21 mouse cellular contexts compared by ENCODE assay signal in the genomic region with DNA sequence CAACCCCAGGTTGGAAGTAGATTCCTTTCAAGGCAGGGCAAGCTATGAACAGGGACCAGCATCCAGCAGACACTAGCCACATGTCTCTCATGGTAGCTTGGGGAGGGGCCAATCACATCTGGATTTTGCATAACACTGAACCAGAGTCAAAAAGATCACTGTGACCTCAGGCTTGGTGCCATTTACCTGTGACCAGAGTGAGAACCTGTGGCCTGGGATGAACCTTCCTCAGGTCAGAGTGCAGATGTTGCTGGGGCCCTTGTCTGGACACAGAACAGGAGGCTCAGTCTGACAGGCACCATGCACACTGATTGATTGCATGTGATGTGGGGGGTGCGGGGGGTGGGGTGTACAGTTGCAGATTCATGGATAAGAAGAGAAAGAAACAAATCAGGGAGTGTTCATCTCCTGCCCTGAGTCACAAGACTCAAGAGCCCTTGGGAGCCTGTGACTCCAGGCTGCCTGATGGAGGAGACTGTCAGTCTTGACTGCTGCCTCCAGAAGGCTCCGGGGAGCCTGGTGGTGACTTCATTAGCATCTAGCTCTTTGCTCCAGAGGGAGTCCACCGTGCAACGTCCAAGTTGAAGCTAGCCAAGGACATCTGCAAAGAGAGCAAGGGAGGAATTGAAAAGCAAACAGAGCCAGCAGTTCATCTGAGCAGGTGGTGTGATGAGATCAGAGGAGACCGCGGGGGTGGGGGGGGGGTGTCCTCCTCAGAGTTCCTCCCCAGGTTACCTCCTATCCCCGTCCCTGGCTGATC. TPM values are rescaled to one million over a fixed set of nuclear protein-coding genes. Genes with fewer than 3 reads are reported as not detected.
A peak's percentile ranks its signal among the peaks of the same experiment; 100 is the strongest.
DNase-seq lines count a peak whose midpoint lies in the region; ATAC-seq and TF ChIP-seq lines count a peak whose summit lies in the region.
"Had no signal": no experiment of that assay in that cellular context is flagged by ENCODE, and none has a peak within 500 bp of the region (broad histone marks: within the 10 kb centered on the region; RNA-seq: fewer than 3 reads in every experiment).

No protein-coding gene starts in this region.

- no peak for TF ChIP-seq CTCF in intestine, postnatal 0 days (IDR thresholded peaks at IDR 0.05; ENCODE audit: low read depth)

- peak; percentile 42 for DNase-seq in gastrocnemius, adult 18-20 months (ENCODE audit: low spot score)
- DNase-seq in gastrocnemius, postnatal 10 days: no peak
- peak; percentile 25 to 35 for DNase-seq in kidney, postnatal 36 days
- no peak for DNase-seq in kidney, postnatal 10 days
- DNase-seq in embryonic facial prominence, embryonic 10.5 days (ENCODE audit: low spot score): no peak
- no peak for DNase-seq in layer of hippocampus, postnatal 25 days (ENCODE audit: extremely low spot score in 1 of 2, low spot score in 1 of 2)
- no peak for DNase-seq in layer of hippocampus, adult 8-10 months (ENCODE audit: low spot score in 2 of 2)
- DNase-seq: cerebellum, postnatal 36 days; lung, embryonic 14.5 days; lung, postnatal 36 days; spleen, adult 18-20 months had no signal

- peak; percentile 45; the same call in 1 of the 2 replicates for ATAC-seq in intestine, postnatal 0 days
- ATAC-seq: midbrain, embryonic 16.5 days had no signal

- no peaks in the 10 kb centered on the region for H3K9me3 ChIP-seq in embryonic facial prominence, embryonic 10.5 days
- H3K9me3 ChIP-seq in intestine, postnatal 0 days (ENCODE audit: control insufficient read depth): no peaks in the 10 kb centered on the region
- H3K9me3 ChIP-seq: forebrain, embryonic 12.5 days; heart, embryonic 12.5 days; neural tube, embryonic 15.5 days had no signal

- H3K9ac ChIP-seq in intestine, postnatal 0 days (ENCODE audit: low read depth, low read length): no peak overlapping the region
- H3K9ac ChIP-seq: forebrain, embryonic 12.5 days; heart, embryonic 12.5 days; hindbrain, embryonic 14.5 days; lung, embryonic 14.5 days; neural tube, embryonic 15.5 days had no signal

- H3K36me3 ChIP-seq in embryonic facial prominence, embryonic 10.5 days (replicated peaks): no peaks in the 10 kb centered on the region
- H3K36me3 ChIP-seq in intestine, postnatal 0 days (ENCODE audit: control insufficient read depth, insufficient read depth): no peaks in the 10 kb centered on the region
- H3K36me3 ChIP-seq: forebrain, embryonic 12.5 days; heart, embryonic 12.5 days; neural tube, embryonic 15.5 days had no signal

- peaks cover 46% of the 10 kb centered on the region for H3K4me1 ChIP-seq in embryonic facial prominence, embryonic 10.5 days
- H3K4me1 ChIP-seq in intestine, postnatal 0 days (replicated peaks; ENCODE audit: control insufficient read depth, insufficient read depth, low read length): no peaks in the 10 kb centered on the region

- H3K4me2 ChIP-seq in intestine, postnatal 0 days (replicated peaks; ENCODE audit: low read depth): no peak overlapping the region
- H3K4me2 ChIP-seq: forebrain, embryonic 12.5 days; heart, embryonic 12.5 days; hindbrain, embryonic 14.5 days; liver, embryonic 11.5 days; lung, embryonic 14.5 days; neural tube, embryonic 15.5 days had no signal

- 30% methylated on average over 7 of the region's 7 CpGs for WGBS in embryonic facial prominence, embryonic 10.5 days
- 9% methylated on average over 7 of the region's 7 CpGs for WGBS in intestine, postnatal 0 days

- peak overlapping the region; percentile 35 for H3K27ac ChIP-seq in embryonic facial prominence, embryonic 10.5 days (replicated peaks)
- H3K27ac ChIP-seq in intestine, postnatal 0 days (ENCODE audit: low read depth, low read length): no peak overlapping the region
- H3K27ac ChIP-seq: forebrain, embryonic 12.5 days; hindbrain, embryonic 14.5 days; neural tube, embryonic 15.5 days had no signal

- H3K27me3 ChIP-seq in embryonic facial prominence, embryonic 10.5 days (replicated peaks; ENCODE audit: low read depth, poor library complexity, severe bottlenecking): peaks cover 9% of the 10 kb centered on the region; the same call in 1 of the 2 replicates
- H3K27me3 ChIP-seq in intestine, postnatal 0 days (replicated peaks; ENCODE audit: control insufficient read depth, insufficient read depth, low read length): no peaks in the 10 kb centered on the region
- H3K27me3 ChIP-seq: forebrain, embryonic 12.5 days; heart, embryonic 12.5 days; neural tube, embryonic 15.5 days had no signal

- H3K4me3 ChIP-seq in embryonic facial prominence, embryonic 10.5 days: no peak overlapping the region
- no peak overlapping the region for H3K4me3 ChIP-seq in intestine, postnatal 0 days (ENCODE audit: low read depth, low read length)
- H3K4me3 ChIP-seq: forebrain, embryonic 12.5 days; heart, embryonic 12.5 days; neural tube, embryonic 15.5 days had no signal

RNA-seq across cellular contexts. Expression of gene Spo11, which starts 3.5 kb away (rescaled TPM):
- not detected for total RNA-seq in gastrocnemius, adult 18-20 months (2021)
- total RNA-seq in gastrocnemius, postnatal 10 days (2021): not detected
- 0.26 and 0.46 TPM in 2 replicates for polyA plus RNA-seq in embryonic facial prominence, embryonic 10.5 days (2016; fragmentation: Nextera tagmentation; extraction: Ambion mirVana)
- 0.04 TPM in 1 of 2 replicates, not detected in the other for polyA plus RNA-seq in intestine, postnatal 0 days (2015; fragmentation: Nextera tagmentation; extraction: Ambion mirVana)
- not detected for total RNA-seq in layer of hippocampus, postnatal 25 days (2021)
- under 1 TPM in 3 of 4 experiments, not detected in 1; 0.14 to 0.56 (median 0.14) TPM for total RNA-seq in layer of hippocampus, adult 8-10 months (2022)
- total RNA-seq: adrenal gland, postnatal 4 days; granulocyte monocyte progenitor cell, adult 5-6 weeks; heart, postnatal 25 days had no signal
- polyA plus RNA-seq: liver, embryonic 11.5 days had no signal

RNA-seq across cellular contexts. Expression of gene Rae1, which starts 25.9 kb away (rescaled TPM):
- total RNA-seq in gastrocnemius, adult 18-20 months (2021): 10 to 100 TPM; 11.0 to 11.2 TPM
- total RNA-seq in gastrocnemius, postnatal 10 days (2021): 10 to 100 TPM; 27.9 to 31.5 TPM
- polyA plus RNA-seq in embryonic facial prominence, embryonic 10.5 days (2016; fragmentation: Nextera tagmentation; extraction: Ambion mirVana): 176 and 179 TPM in 2 replicates
- 62.8 and 63.5 TPM in 2 replicates for polyA plus RNA-seq in intestine, postnatal 0 days (2015; fragmentation: Nextera tagmentation; extraction: Ambion mirVana)
- 10 to 100 TPM; 74.5 to 88.6 TPM for total RNA-seq in layer of hippocampus, postnatal 25 days (2021)
- total RNA-seq in layer of hippocampus, adult 8-10 months (2022): 10 to 100 TPM; 77.5 to 82.0 (median 79.3) TPM

RNA-seq across cellular contexts. Expression of gene Bmp7, which starts 33.9 kb away (rescaled TPM):
- total RNA-seq in gastrocnemius, adult 18-20 months (2021): under 1 TPM; 0.45 to 0.68 TPM
- 1 to 10 TPM; 1.6 to 2.4 TPM for total RNA-seq in gastrocnemius, postnatal 10 days (2021)
- polyA plus RNA-seq in embryonic facial prominence, embryonic 10.5 days (2016; fragmentation: Nextera tagmentation; extraction: Ambion mirVana): 19.8 and 20.9 TPM in 2 replicates
- polyA plus RNA-seq in intestine, postnatal 0 days (2015; fragmentation: Nextera tagmentation; extraction: Ambion mirVana): 37.6 and 41.1 TPM in 2 replicates
- 1 to 10 TPM; 4.2 to 4.4 TPM for total RNA-seq in layer of hippocampus, postnatal 25 days (2021)
- 1 to 10 TPM; 7.1 to 9.8 (median 8.6) TPM for total RNA-seq in layer of hippocampus, adult 8-10 months (2022)
- total RNA-seq: granulocyte monocyte progenitor cell, adult 5-6 weeks had no signal

RNA-seq across cellular contexts. Expression of gene Rbm38, which starts 46.3 kb away (rescaled TPM):
- total RNA-seq in gastrocnemius, adult 18-20 months (2021): 100 to 1,000 TPM; 225 to 230 TPM
- 100 to 1,000 TPM; 121 to 129 TPM for total RNA-seq in gastrocnemius, postnatal 10 days (2021)
- polyA plus RNA-seq in embryonic facial prominence, embryonic 10.5 days (2016; fragmentation: Nextera tagmentation; extraction: Ambion mirVana): 85.7 and 95.6 TPM in 2 replicates
- polyA plus RNA-seq in intestine, postnatal 0 days (2015; fragmentation: Nextera tagmentation; extraction: Ambion mirVana): 39.0 and 39.8 TPM in 2 replicates
- 1 to 10 TPM; 3.3 to 5.0 TPM for total RNA-seq in layer of hippocampus, postnatal 25 days (2021)
- 1 to 10 TPM; 3.1 to 6.3 (median 4.6) TPM for total RNA-seq in layer of hippocampus, adult 8-10 months (2022)

Comparison
In these comparisons a context has a peak if more than half of its experiments do, and no peak if none do; other contexts are left out.
1. DNase-seq: peak in gastrocnemius, adult 18-20 months (single experiment) and kidney, postnatal 36 days (2 of 2); none in gastrocnemius, postnatal 10 days (single experiment), kidney, postnatal 10 days (single experiment), embryonic facial prominence, embryonic 10.5 days (single experiment), layer of hippocampus, postnatal 25 days (0 of 2) and layer of hippocampus, adult 8-10 months (0 of 2).